Mouse (Mus musculus): ENCODE results near the gene Exosc6. TPM values are rescaled to one million over a fixed set of nuclear protein-coding genes. Genes with fewer than 3 reads are reported as not detected.
"Not testable (repeated sequence)": the region's sequence is repeated elsewhere in the genome, so short reads cannot be mapped to it uniquely, and the experiment has no call there.

Exosc6 gene
- total RNA-seq (2022), result not detected

GRCm38 (mm10) chr8:111056158-111056663, at the start of gene Exosc6:
Gene Exosc6 (plus strand): TSS chr8:111056339.
- DNase-seq (ENCODE audit: low spot score in 2 of 2), result peak; percentile 81 to 85

GRCm38 (mm10) chr8:111010230-111010991, 45.7 kb upstream of the Exosc6 start:
- DNase-seq (ENCODE audit: low spot score in 2 of 2), result not testable (repeated sequence)

GRCm38 (mm10) chr8:111026609-111027008, 29.5 kb upstream of the Exosc6 start:
- DNase-seq (ENCODE audit: low spot score in 2 of 2), result not testable (repeated sequence)

- peak; percentile 73 to 77 for DNase-seq (ENCODE audit: low spot score in 2 of 2)
Measured at GRCm38 (mm10) chr8:111027391-111027937, 28.7 kb upstream of the Exosc6 start.

- no peak for DNase-seq (ENCODE audit: low spot score in 2 of 2)
Measured at GRCm38 (mm10) chr8:111029589-111029988, 26.6 kb upstream of the Exosc6 start.

GRCm38 (mm10) chr8:111030045-111030444, 26.1 kb upstream of the Exosc6 start:
- no peak for DNase-seq (ENCODE audit: low spot score in 2 of 2)

GRCm38 (mm10) chr8:111031572-111031971, 24.6 kb upstream of the Exosc6 start, which contains the start of gene Ddx19b:
Gene Ddx19b (minus strand): TSS chr8:111031751.
- DNase-seq (ENCODE audit: low spot score in 2 of 2), result no peak

GRCm38 (mm10) chr8:111032916-111033315, 23.2 kb upstream of the Exosc6 start, which contains the start of gene Aars:
Gene Aars (plus strand): TSS chr8:111033144.
- DNase-seq (ENCODE audit: low spot score in 2 of 2), result no peak

GRCm38 (mm10) chr8:111033482-111034215, 22.5 kb upstream of the Exosc6 start:
- DNase-seq (ENCODE audit: low spot score in 2 of 2), result peak; percentile 98

- DNase-seq (ENCODE audit: low spot score in 2 of 2), result peak; percentile 11 to 17
Measured at GRCm38 (mm10) chr8:111034276-111034675, 21.9 kb upstream of the Exosc6 start.

- no peak for DNase-seq (ENCODE audit: low spot score in 2 of 2)
Measured at GRCm38 (mm10) chr8:111036591-111036990, 19.5 kb upstream of the Exosc6 start.

- no peak for DNase-seq (ENCODE audit: low spot score in 2 of 2)
Measured at GRCm38 (mm10) chr8:111042546-111042945, 13.6 kb upstream of the Exosc6 start.

- DNase-seq (ENCODE audit: low spot score in 2 of 2), result no peak
Measured at GRCm38 (mm10) chr8:111044003-111044734, 12.0 kb upstream of the Exosc6 start.

GRCm38 (mm10) chr8:111048694-111049093, 7.4 kb upstream of the Exosc6 start:
- DNase-seq (ENCODE audit: low spot score in 2 of 2), result no peak

GRCm38 (mm10) chr8:111049106-111049505, 7.0 kb upstream of the Exosc6 start:
- no peak for DNase-seq (ENCODE audit: low spot score in 2 of 2)

- peak in 1 of 2 experiments; percentile 34 for DNase-seq (ENCODE audit: low spot score in 2 of 2)
Measured at GRCm38 (mm10) chr8:111053827-111054518, 2.2 kb upstream of the Exosc6 start.

- no peak for DNase-seq (ENCODE audit: low spot score in 2 of 2)
Measured at GRCm38 (mm10) chr8:111055031-111055634, 1.0 kb upstream of the Exosc6 start.

GRCm38 (mm10) chr8:111055661-111056060, 478 bp upstream of the Exosc6 start:
- DNase-seq (ENCODE audit: low spot score in 2 of 2), result no peak

GRCm38 (mm10) chr8:111056691-111057293, 653 bp downstream of the Exosc6 start:
- peak in 1 of 2 experiments; percentile 17 for DNase-seq (ENCODE audit: low spot score in 2 of 2)
